Mouse (Mus musculus): ENCODE measurements around the gene Cltb. TPM values are rescaled to one million over a fixed set of nuclear protein-coding genes. Genes with fewer than 3 reads are reported as not detected.
A peak's percentile ranks its signal among the peaks of the same experiment; 100 is the strongest.

Cltb gene
- total and polyA plus RNA-seq, 2 experiments, result 19.0 to 51.5 TPM

DNA sequence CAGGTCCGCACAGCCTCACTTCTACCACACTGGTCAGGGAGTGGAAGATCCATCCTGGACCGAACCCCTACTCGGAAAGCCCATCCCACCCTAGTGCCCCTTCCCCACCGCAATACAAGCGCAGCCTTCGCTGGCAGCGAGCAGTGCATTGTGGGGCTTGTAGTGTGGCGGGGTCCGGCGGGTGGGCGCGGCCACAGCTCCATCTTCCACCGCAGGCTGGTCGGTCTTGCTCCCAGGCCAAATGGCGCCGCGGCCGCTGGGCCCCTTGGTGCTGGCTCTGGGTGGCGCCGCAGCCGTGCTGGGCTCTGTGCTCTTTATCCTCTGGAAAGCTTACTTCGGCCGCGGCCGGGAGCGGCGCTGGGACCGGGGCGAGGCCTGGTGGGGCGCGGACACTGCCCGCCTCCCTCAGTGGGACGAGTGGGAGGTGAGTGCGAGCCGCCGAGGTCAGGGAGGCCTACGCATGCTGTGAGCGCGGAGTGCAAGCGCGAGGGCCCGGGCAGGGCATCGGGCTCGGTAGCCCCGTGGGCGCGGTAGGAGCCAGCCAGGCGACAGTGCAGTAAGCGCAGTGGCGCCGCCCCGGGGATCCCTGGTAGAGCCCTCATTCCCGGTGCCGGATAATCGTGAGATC is 36.2 kb downstream of the Cltb start, which contains the start of gene Arl10:
Gene Arl10 (plus strand): TSS at position 162 of the 628 bp plus-strand sequence.
- 1% methylated on average over 55 of the region's 55 CpGs for whole genome bisulfite sequencing
- DNase-seq (ENCODE audit: extremely low read depth, low read depth, low spot score), result peak; percentile 59
- H3K36me3 ChIP-seq (ENCODE audit: control insufficient read depth, insufficient read depth, low read length), result no peaks in the 10 kb centered on the region

DNA sequence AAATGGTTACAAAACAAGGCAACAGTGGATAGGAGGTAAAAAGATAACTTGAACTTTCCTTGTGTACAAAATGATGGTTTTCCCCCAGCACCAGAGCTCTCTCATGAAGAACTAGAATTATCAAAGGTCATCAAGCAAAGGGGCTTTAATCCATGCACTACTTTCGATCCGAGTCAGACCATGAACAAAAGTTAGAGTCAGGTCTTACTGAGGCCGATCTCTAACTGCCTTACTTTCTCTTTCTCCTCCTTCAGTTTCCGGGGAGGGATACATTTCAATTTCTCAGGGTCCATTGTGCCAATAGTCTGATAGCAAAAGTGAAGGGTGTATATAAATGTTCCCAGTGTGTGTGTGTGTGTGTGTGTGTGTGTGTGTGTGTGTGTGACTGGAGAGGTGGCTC is 38.5 kb downstream of the Cltb start:
- Histone ChIP-seq H3K4me1 (ENCODE audit: control insufficient read depth, insufficient read depth, low read length) (peaks cover 7% of the 10 kb centered on the region), H3K36me3 (ENCODE audit: control insufficient read depth, insufficient read depth, low read length) (no peaks in the 10 kb centered on the region), H3K79me2 (ENCODE audit: control insufficient read depth, insufficient read depth, low read length) (no peaks in the 10 kb centered on the region), H3K27ac (replicated peaks; ENCODE audit: insufficient read depth, low read depth, low read length) (no peak overlapping the region), H3K27me3 (ENCODE audit: control insufficient read depth, insufficient read depth, low read length) (no peaks in the 10 kb centered on the region), H3K9ac (ENCODE audit: low read depth, low read length) (no peak overlapping the region), H3K4me3 (ENCODE audit: insufficient read depth, low read depth, low read length) (no peak overlapping the region)
- no peak for DNase-seq (ENCODE audit: extremely low read depth, low read depth, low spot score)
- 94% methylated on average over 4 of the region's 4 CpGs for WGBS
- TF ChIP-seq POLR2A (IDR thresholded peaks at IDR 0.05; ENCODE audit: extremely low read depth, insufficient read depth, low read length), result no peak
- no peak for TF ChIP-seq CTCF (IDR thresholded peaks at IDR 0.05; ENCODE audit: low read depth, low read length)

More for the DNA sequence above, 36.2 kb downstream of the Cltb start, which contains the start of gene Arl10:
- Histone ChIP-seq H3K79me2 (ENCODE audit: control insufficient read depth, insufficient read depth, low read length) (no peaks in the 10 kb centered on the region), H3K4me1 (ENCODE audit: control insufficient read depth, insufficient read depth, low read length) (peaks cover 7% of the 10 kb centered on the region), H3K27ac (replicated peaks; ENCODE audit: insufficient read depth, low read depth, low read length) (peak within 1 kb of the TSS; percentile 54), H3K27me3 (ENCODE audit: control insufficient read depth, insufficient read depth, low read length) (no peaks in the 10 kb centered on the region), H3K9ac (ENCODE audit: low read depth, low read length) (peak within 1 kb of the TSS; percentile 87), H3K4me3 (ENCODE audit: insufficient read depth, low read depth, low read length) (peak within 1 kb of the TSS; percentile 80)
- TF ChIP-seq POLR2A (IDR thresholded peaks at IDR 0.05; ENCODE audit: extremely low read depth, insufficient read depth, low read length) (0 out of 2 replicates have a peak, but pooled peaks have one; percentile 26), CTCF (IDR thresholded peaks at IDR 0.05; ENCODE audit: low read depth, low read length) (peak; percentile 19; the same call in 1 of the 2 replicates)

DNA sequence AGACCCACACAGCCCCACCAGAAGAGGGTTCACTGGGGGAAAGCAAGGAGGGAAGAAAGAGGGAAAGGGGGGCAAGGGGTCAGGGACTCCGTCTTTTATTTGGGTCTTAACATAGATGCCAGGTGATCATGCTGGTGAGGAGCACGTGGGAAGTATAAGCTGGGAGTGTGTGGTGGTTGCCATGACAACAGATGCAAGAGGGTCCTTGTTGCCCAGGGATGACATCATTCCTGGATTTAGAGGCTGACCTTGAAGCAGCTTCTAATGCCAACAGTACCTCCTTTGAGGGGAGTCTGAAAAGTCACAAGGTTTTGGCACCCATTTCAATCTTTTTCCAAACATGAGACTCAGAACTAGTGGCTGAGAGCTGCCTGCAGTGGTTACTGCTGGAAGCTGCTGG is 39.5 kb downstream of the Cltb start:
- no peak for DNase-seq (ENCODE audit: extremely low read depth, low read depth, low spot score)
- Histone ChIP-seq H3K9ac (ENCODE audit: low read depth, low read length) (no peak overlapping the region), H3K36me3 (ENCODE audit: control insufficient read depth, insufficient read depth, low read length) (no peaks in the 10 kb centered on the region), H3K79me2 (ENCODE audit: control insufficient read depth, insufficient read depth, low read length) (no peaks in the 10 kb centered on the region), H3K4me3 (ENCODE audit: insufficient read depth, low read depth, low read length) (no peak overlapping the region), H3K4me1 (ENCODE audit: control insufficient read depth, insufficient read depth, low read length) (peaks cover 7% of the 10 kb centered on the region), H3K27ac (replicated peaks; ENCODE audit: insufficient read depth, low read depth, low read length) (no peak overlapping the region), H3K27me3 (ENCODE audit: control insufficient read depth, insufficient read depth, low read length) (no peaks in the 10 kb centered on the region)
- 73% methylated on average over 2 of the region's 2 CpGs for WGBS
- TF ChIP-seq POLR2A (IDR thresholded peaks at IDR 0.05; ENCODE audit: extremely low read depth, insufficient read depth, low read length) (no peak), CTCF (IDR thresholded peaks at IDR 0.05; ENCODE audit: low read depth, low read length) (no peak)

DNA sequence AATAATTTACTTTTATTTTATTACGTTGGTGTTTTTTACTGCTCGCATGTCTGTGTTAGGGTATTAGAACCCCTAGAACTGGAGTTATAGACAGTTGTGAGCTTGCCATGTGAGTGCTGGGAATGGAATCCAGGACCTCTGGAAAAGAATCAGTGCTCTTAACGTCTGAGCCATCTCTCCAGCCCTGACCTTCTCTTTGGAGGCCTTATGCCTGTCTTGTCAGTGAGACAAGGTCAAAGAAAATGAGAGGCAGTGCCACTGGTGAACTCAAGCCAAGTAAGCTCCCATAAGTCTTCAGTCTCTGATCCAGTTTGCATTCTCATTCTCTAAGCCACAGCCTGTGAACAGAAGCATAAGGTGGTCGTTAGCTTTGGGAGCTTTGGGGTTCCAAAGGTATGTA is 40.4 kb downstream of the Cltb start:
- 83% methylated on average over 4 of the region's 4 CpGs for WGBS
- H3K4me3 ChIP-seq (ENCODE audit: insufficient read depth, low read depth, low read length), result no peak overlapping the region
- DNase-seq (ENCODE audit: extremely low read depth, low read depth, low spot score), result no peak
- H3K79me2 ChIP-seq (ENCODE audit: control insufficient read depth, insufficient read depth, low read length), result no peaks in the 10 kb centered on the region
- no peak overlapping the region for H3K27ac ChIP-seq (replicated peaks; ENCODE audit: insufficient read depth, low read depth, low read length)
- no peaks in the 10 kb centered on the region for H3K36me3 ChIP-seq (ENCODE audit: control insufficient read depth, insufficient read depth, low read length)
- TF ChIP-seq POLR2A (IDR thresholded peaks at IDR 0.05; ENCODE audit: extremely low read depth, insufficient read depth, low read length) (no peak), CTCF (IDR thresholded peaks at IDR 0.05; ENCODE audit: low read depth, low read length) (no peak)
- no peak overlapping the region for H3K9ac ChIP-seq (ENCODE audit: low read depth, low read length)
- H3K4me1 ChIP-seq (ENCODE audit: control insufficient read depth, insufficient read depth, low read length), result peaks cover 9% of the 10 kb centered on the region
- no peaks in the 10 kb centered on the region for H3K27me3 ChIP-seq (ENCODE audit: control insufficient read depth, insufficient read depth, low read length)

DNA sequence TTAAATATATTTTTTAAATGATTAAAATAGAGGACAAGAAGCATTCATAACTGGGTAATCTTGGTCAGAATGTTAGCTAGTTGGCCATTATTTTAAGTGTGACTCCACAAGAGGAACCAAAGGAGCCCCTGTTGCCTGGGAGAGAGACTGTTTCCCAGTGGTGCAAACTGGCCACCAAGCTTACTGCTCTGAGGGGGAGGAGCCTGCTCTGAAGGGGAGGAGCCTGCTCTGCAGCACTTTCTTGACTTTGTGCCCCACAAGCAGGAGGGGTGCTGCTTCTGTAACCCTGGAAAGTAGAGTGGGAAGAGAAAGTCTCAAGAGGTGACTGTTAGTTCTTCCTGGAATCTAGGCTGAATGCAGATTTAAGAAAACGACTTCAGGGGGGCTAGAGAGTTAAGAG is 41.9 kb downstream of the Cltb start:
- H3K4me1 ChIP-seq (ENCODE audit: control insufficient read depth, insufficient read depth, low read length), result peaks cover 7% of the 10 kb centered on the region
- peaks cover 8% of the 10 kb centered on the region; the same call in 1 of the 2 replicates for H3K79me2 ChIP-seq (ENCODE audit: control insufficient read depth, insufficient read depth, low read length)
- H3K27me3 ChIP-seq (ENCODE audit: control insufficient read depth, insufficient read depth, low read length), result no peaks in the 10 kb centered on the region
- TF ChIP-seq CTCF (IDR thresholded peaks at IDR 0.05; ENCODE audit: low read depth, low read length), result no peak
- TF ChIP-seq POLR2A (IDR thresholded peaks at IDR 0.05; ENCODE audit: extremely low read depth, insufficient read depth, low read length), result no peak
- no peak overlapping the region for H3K4me3 ChIP-seq (ENCODE audit: insufficient read depth, low read depth, low read length)
- no peak overlapping the region for H3K9ac ChIP-seq (ENCODE audit: low read depth, low read length)
- DNase-seq (ENCODE audit: extremely low read depth, low read depth, low spot score), result no peak
- H3K36me3 ChIP-seq (ENCODE audit: control insufficient read depth, insufficient read depth, low read length), result no peaks in the 10 kb centered on the region
- no peak overlapping the region for H3K27ac ChIP-seq (replicated peaks; ENCODE audit: insufficient read depth, low read depth, low read length)
- WGBS, result 74% methylated on average over 1 of the region's 1 CpGs

DNA sequence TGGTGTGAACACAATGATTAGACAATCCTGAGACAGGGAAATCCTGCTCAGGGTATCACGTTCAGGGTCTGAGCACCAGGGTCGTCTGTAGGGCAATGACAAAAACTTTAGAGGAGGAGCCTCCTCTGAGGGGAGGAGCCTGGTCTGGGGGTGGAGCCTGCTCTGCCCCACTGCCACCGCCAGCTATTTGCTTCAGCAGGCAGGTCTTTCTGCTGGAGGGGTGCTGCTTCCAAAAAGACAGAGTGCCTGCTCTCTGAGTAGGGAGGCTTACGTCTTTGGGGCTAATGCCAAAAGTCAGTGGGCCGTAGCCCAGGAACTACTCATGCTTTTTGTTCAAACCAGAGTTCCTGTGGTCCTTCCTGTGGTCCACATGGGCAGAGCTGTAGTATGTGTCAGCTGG is 42.8 kb downstream of the Cltb start:
- Histone ChIP-seq H3K4me1 (ENCODE audit: control insufficient read depth, insufficient read depth, low read length) (peaks cover 6% of the 10 kb centered on the region), H3K4me3 (ENCODE audit: insufficient read depth, low read depth, low read length) (no peak overlapping the region), H3K27me3 (ENCODE audit: control insufficient read depth, insufficient read depth, low read length) (no peaks in the 10 kb centered on the region), H3K36me3 (ENCODE audit: control insufficient read depth, insufficient read depth, low read length) (no peaks in the 10 kb centered on the region), H3K79me2 (ENCODE audit: control insufficient read depth, insufficient read depth, low read length) (peaks cover 10% of the 10 kb centered on the region; the same call in 1 of the 2 replicates), H3K27ac (replicated peaks; ENCODE audit: insufficient read depth, low read depth, low read length) (no peak overlapping the region), H3K9ac (ENCODE audit: low read depth, low read length) (no peak overlapping the region)
- DNase-seq (ENCODE audit: extremely low read depth, low read depth, low spot score), result no peak
- WGBS, result 60% methylated on average over 5 of the region's 5 CpGs
- TF ChIP-seq POLR2A (IDR thresholded peaks at IDR 0.05; ENCODE audit: extremely low read depth, insufficient read depth, low read length) (no peak), CTCF (IDR thresholded peaks at IDR 0.05; ENCODE audit: low read depth, low read length) (no peak)

Measured in liver, adult 2 months (tissue).